Mouse (Mus musculus) stomach, embryonic 16.5 days (tissue): ENCODE measurements around the gene Usp53. TPM values are rescaled to one million over a fixed set of nuclear protein-coding genes. Genes with fewer than 3 reads are reported as not detected.
"Not testable (repeated sequence)": the region's sequence is repeated elsewhere in the genome, so short reads cannot be mapped to it uniquely, and the experiment has no call there.

Experiments used
- ATAC-seq: fragments of 200-750 bp; cut with Nextera tagmentation; 2 replicates; pipeline ENCODE4 v1.8.0; 2017; ENCODE audit warnings: moderate number of reproducible peaks, moderate TSS enrichment; ENCODE audit not compliant: insufficient read depth, low FRiP score
- H3K27ac ChIP-seq: fragments of 300-500 bp; sonication (generic); 2 replicates; pipeline ENCODE4 v1.5.1; 2014; ENCODE audit warnings: low read length
- H3K27me3 ChIP-seq: fragments of 300-500 bp; sonication (generic); 2 replicates; pipeline ENCODE4 v1.6.1; 2014; ENCODE audit warnings: low read length, control low read depth, mixed read lengths; ENCODE audit not compliant: control insufficient read depth, insufficient read depth
- H3K36me3 ChIP-seq: fragments of 300-500 bp; sonication (generic); 2 replicates; pipeline ENCODE4 v1.6.1; 2014; ENCODE audit warnings: low read length; ENCODE audit not compliant: control insufficient read depth, insufficient read depth
- H3K4me1 ChIP-seq: fragments of 300-500 bp; sonication (generic); 2 replicates; pipeline ENCODE4 v1.6.1; 2014; ENCODE audit warnings: low read length, control low read depth, mixed read lengths; ENCODE audit not compliant: control insufficient read depth, insufficient read depth
- H3K4me2 ChIP-seq: fragments of 300-500 bp; sonication (generic); 2 replicates; pipeline ENCODE4 v1.6.1; 2014; ENCODE audit warnings: low read depth, low read length, mixed read lengths
- H3K4me3 ChIP-seq: fragments of 300-500 bp; sonication (generic); replicated peaks from 2 replicates; pipeline ENCODE4 v1.5.1; 2014; ENCODE audit warnings: mild to moderate bottlenecking, low read length
- H3K9ac ChIP-seq: fragments of 300-500 bp; sonication (generic); 2 replicates; pipeline ENCODE4 v1.6.1; 2014; ENCODE audit warnings: low read length
- H3K9me3 ChIP-seq: fragments of 300-500 bp; sonication (generic); replicated peaks from 2 replicates; pipeline ENCODE4 v1.6.1; 2016; ENCODE audit warnings: low read length, control low read depth; ENCODE audit not compliant: control insufficient read depth
- WGBS: fragments of 180-500 bp; shearing (Covaris S2); extraction: QIAGEN DNeasy Blood & Tissue Kit; methylation state at CpG from one replicate; pipeline ENCODE4 v1.1.7; 2014; 5-methylcytosine and 5-hydroxymethylcytosine counted together
- polyA plus RNA-seq: library from polyadenylated mRNA; unstranded; fragments of >200 nt; fragmentation: Nextera tagmentation; extraction: Ambion mirVana; gene quantifications from 2 replicates; pipeline ENCODE4 v1.2.1, GENCODE M21; 2015

Usp53 gene
- polyA plus RNA-seq, 1 experiment from 2014 or later: 17.6 TPM

DNA sequence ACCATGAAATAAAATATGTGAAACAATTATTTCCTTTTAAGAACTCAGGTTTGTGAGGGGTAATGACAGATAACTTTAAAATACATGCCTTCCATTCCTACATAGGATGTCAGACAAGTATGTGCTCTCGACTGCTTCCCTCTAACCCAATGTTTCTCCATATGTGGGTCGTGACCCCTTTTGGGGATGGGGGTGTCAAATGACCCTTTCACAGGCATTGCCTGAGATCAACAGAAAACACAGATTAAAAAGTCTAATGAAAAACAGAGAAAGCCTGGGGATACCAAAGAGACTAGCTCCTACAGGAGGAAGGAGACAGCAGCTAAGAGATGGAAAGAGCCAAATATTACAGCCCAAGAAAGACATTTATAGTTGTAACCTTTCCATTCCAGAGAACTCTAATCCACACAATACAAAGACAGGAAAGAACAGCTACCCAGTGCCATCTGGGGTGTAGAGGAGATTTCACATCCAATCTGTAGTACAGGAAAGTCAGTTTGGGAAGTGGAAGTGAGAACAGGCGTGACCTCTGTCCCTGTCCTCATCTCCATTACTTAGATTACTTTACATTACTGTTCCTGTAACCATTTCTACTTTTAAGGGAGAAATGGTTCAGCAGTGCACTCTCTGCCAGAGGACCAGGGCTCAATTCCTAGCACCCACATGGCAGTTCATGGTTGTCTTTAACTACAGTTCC is 12.0 kb downstream of the Usp53 start:
- no peak for ATAC-seq
- WGBS: 79% methylated on average over 3 of the region's 3 CpGs

DNA sequence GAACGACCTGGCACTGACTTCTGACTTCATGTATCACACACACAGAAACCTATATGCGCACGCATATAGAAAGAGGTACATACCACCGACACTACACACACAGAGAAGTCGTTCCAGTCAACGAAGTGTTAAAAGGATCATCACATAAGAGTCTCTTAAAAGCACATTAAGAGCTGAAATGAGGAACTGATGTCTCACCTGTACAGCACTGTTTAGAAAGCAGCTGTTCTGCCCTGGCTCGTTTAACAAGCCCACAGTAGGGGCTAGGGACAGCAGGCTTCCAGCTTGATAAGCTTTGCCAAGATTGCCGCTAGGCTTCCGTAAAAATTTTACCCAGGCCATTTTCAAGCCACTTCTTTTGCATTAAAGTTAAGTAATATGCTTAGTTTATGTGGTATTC is 15.9 kb downstream of the Usp53 start:
- Histone ChIP-seq H3K36me3 (0 out of 2 replicates have a peak, but pooled peaks cover 4% of the 10 kb centered on the region), H3K4me2 (no peak overlapping the region), H3K4me1 (no peaks in the 10 kb centered on the region), H3K9ac (no peak overlapping the region), H3K27ac (no peak overlapping the region), H3K9me3 (no peaks in the 10 kb centered on the region), H3K4me3 (no peak overlapping the region), H3K27me3 (no peaks in the 10 kb centered on the region)
- 85% methylated on average over 9 of the region's 9 CpGs for WGBS
- ATAC-seq: no peak

More for the DNA sequence above, 12.0 kb downstream of the Usp53 start:
- no peak overlapping the region for H3K9ac ChIP-seq
- no peak overlapping the region for H3K4me3 ChIP-seq
- H3K4me2 ChIP-seq: no peak overlapping the region
- H3K27me3 ChIP-seq: no peaks in the 10 kb centered on the region
- H3K36me3 ChIP-seq: 0 out of 2 replicates have a peak, but pooled peaks cover under 1% of the 10 kb centered on the region
- H3K9me3 ChIP-seq: no peaks in the 10 kb centered on the region
- peaks cover 16% of the 10 kb centered on the region; the same call in 1 of the 2 replicates for H3K4me1 ChIP-seq
- no peak overlapping the region for H3K27ac ChIP-seq

DNA sequence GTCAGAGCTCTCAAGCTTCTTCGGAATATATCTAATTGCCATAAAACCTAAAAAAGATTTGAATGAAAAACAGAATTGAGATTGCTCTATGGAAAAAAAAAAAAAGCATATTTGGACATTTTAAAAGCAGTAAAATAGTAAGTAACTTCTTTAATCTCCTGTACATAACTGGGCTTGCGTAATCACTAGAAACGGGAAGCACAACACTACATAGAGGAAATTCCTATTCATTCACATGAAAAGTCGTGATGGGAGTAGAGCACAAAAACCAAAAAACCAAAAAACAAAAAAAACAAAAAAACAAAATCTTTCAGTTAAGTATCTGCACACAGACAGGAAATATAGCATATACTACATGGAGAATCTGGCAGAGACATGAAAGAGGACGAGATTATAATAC is 20.0 kb downstream of the Usp53 start:
- Histone ChIP-seq H3K27me3 (no peaks in the 10 kb centered on the region), H3K36me3 (peaks cover 13% of the 10 kb centered on the region), H3K4me1 (no peaks in the 10 kb centered on the region), H3K27ac (no peak overlapping the region), H3K4me2 (no peak overlapping the region), H3K9me3 (no peaks in the 10 kb centered on the region), H3K9ac (no peak overlapping the region), H3K4me3 (no peak overlapping the region)
- 86% methylated on average over 5 of the region's 5 CpGs for WGBS
- no peak for ATAC-seq

DNA sequence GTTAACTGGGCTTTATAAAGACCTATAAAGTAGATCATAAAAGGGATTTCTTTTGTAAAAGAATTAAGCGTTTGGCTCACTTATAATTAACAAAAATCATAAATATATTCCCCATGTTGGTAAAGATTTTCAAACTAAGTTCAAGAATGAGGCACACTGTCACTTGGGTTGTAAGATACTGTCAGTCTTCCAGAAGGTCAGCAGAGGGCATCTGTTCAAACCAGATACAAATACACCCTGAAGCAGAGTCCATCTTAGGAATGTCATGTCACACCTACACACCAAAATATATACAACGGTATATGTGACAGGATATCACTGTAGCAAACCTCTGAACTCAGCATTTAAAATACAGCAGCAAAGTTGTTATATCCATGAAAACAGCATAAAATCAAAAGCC is 34.2 kb downstream of the Usp53 start:
- H3K4me3 ChIP-seq: no peak overlapping the region
- H3K27me3 ChIP-seq: no peaks in the 10 kb centered on the region
- no peak overlapping the region for H3K4me2 ChIP-seq
- H3K4me1 ChIP-seq: no peaks in the 10 kb centered on the region
- no peak overlapping the region for H3K27ac ChIP-seq
- H3K9me3 ChIP-seq: no peaks in the 10 kb centered on the region
- WGBS: 93% methylated on average over 2 of the region's 2 CpGs
- no peak overlapping the region for H3K9ac ChIP-seq
- no peak for ATAC-seq
- H3K36me3 ChIP-seq: peaks cover 7% of the 10 kb centered on the region; the same call in 1 of the 2 replicates

DNA sequence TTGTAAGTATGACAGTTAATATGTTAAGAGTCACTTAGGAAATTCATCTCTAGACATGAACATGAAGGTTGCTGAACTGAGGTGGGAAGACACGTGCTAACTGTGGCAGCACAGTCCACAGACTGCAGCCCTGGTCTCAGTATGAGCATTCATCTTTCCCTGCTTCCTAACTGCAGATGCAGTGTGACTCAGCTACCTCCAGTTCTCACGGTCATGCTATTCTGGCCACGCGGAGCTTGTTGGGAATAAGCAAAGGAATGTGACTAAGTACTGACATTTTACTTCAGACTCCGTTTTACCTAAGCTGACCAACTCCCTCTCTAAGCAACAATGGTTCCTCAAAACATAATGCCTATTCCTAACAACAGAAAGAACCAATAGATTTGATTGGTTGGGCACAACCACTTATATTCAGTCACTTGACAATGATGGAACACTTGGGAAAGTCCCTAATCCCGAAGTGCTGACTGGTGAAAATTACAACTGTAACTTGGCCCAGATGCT is 40.9 kb downstream of the Usp53 start:
- no peak overlapping the region for H3K27ac ChIP-seq
- no peaks in the 10 kb centered on the region for H3K27me3 ChIP-seq
- no peak for ATAC-seq
- no peak overlapping the region for H3K4me2 ChIP-seq
- no peaks in the 10 kb centered on the region for H3K36me3 ChIP-seq
- no peak overlapping the region for H3K9ac ChIP-seq
- no peaks in the 10 kb centered on the region for H3K9me3 ChIP-seq
- no peak overlapping the region for H3K4me3 ChIP-seq
- no peaks in the 10 kb centered on the region for H3K4me1 ChIP-seq
- 65% methylated on average over 6 of the region's 6 CpGs for WGBS

DNA sequence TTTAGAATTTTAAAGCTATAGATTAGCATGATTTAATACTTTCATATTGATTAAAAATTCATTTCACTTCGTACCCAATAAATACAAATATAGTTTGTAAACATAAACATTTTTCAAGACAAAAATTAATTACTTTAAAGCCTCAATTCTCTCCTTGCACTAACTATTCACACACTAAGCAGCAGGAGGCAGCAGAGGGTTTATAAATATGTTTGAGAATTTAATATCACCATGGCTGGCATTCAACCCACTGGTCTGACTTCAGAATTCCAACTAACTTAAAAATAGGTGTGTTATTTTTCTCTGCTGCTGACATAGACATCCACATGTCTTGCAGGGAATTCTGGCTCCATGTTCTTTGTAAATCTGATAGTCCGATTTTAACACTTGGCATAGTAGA is 45.1 kb downstream of the Usp53 start:
- Histone ChIP-seq H3K9me3 (no peaks in the 10 kb centered on the region), H3K4me1 (no peaks in the 10 kb centered on the region), H3K4me3 (no peak overlapping the region), H3K9ac (no peak overlapping the region), H3K4me2 (no peak overlapping the region), H3K27me3 (no peaks in the 10 kb centered on the region), H3K36me3 (no peaks in the 10 kb centered on the region), H3K27ac (no peak overlapping the region)
- no peak for ATAC-seq
- 67% methylated on average over 2 of the region's 2 CpGs for WGBS

DNA sequence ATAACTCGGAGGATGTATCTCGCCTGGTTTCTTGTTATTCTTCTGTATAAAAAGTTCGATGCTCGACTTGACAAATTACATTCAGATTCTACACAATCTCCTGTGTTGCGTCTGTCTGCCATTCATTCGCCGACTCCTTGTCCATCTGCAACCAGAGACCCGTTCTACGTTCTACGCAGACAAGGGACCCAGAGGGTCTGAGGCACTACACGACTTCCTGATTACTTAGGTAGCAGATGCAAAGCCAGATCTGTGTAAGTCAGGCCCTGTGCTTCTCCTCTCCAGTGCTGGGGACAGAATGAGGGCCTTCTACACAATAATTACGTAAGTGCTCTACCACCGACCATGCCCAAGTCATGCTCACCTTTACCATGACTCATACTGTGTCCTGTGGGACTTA is 47.1 kb downstream of the Usp53 start:
- 77% methylated on average over 13 of the region's 13 CpGs for WGBS
- not testable (repeated sequence) for H3K36me3 ChIP-seq, ATAC-seq, H3K4me3 ChIP-seq, H3K27ac ChIP-seq, H3K4me1 ChIP-seq, H3K9ac ChIP-seq, H3K27me3 ChIP-seq, H3K4me2 ChIP-seq, H3K9me3 ChIP-seq

DNA sequence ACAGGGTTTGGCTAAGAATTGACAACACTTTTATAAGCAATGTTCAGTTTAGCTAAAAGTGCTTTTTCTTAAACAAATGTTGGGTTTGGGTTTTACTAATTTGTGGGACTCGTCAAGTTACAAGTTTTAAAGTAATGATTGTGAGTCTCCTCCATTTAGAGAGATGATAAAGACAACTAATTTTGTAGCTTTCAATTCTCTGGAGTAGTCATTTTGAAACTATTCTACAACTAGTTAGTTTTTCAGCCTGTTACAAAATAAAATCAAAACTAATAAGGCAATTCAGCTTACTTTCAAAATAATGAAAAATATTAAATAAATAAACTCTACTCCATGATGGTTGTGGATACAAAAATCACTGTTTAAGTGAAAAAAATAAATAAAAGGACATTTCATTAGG is 51.8 kb downstream of the Usp53 start:
- Histone ChIP-seq H3K9ac (no peak overlapping the region), H3K9me3 (no peaks in the 10 kb centered on the region), H3K27ac (no peak overlapping the region), H3K4me2 (no peak overlapping the region), H3K4me3 (no peak overlapping the region), H3K27me3 (no peaks in the 10 kb centered on the region), H3K36me3 (peaks cover 8% of the 10 kb centered on the region; the same call in 1 of the 2 replicates), H3K4me1 (no peaks in the 10 kb centered on the region)
- 86% methylated on average over 1 of the region's 1 CpGs for WGBS
- no peak for ATAC-seq

DNA sequence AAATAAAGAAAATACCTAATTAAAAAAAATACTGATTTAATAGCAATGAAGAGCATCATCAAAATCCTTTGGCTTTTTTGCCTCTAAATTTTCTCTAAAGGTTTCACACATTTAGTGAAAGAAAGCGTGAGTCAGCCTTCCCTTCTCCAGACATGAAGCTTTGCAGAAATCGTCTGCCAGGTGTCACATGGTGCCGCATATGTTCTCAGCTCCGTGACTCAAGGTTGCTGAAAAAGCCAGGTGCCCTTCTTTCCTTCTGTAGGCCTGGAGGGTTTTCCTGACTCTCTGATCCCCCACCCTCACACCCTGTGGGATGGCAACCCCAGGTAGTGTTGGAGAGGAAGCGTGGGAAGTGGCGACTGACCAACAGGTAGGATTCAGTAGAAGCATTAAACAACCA is 54.6 kb downstream of the Usp53 start:
- 83% methylated on average over 6 of the region's 6 CpGs for WGBS

More for the DNA sequence above, 54.6 kb downstream of the Usp53 start:
- Histone ChIP-seq H3K9ac (no peak overlapping the region), H3K4me2 (no peak overlapping the region), H3K27me3 (no peaks in the 10 kb centered on the region), H3K36me3 (peaks cover 8% of the 10 kb centered on the region; the same call in 1 of the 2 replicates), H3K27ac (no peak overlapping the region), H3K4me1 (peaks cover 8% of the 10 kb centered on the region; the same call in 1 of the 2 replicates), H3K9me3 (no peaks in the 10 kb centered on the region), H3K4me3 (no peak overlapping the region)
- no peak for ATAC-seq
